Mouse (Mus musculus): Measurements from ENCODE around the gene Gm11554.

- TF ChIP-seq GATA1 (IDR thresholded peaks at IDR 0.05; ENCODE audit: borderline replicate concordance, low read length) (no peak), FLI1 (IDR thresholded peaks at IDR 0.05; ENCODE audit: low read length) (no peak)
These were observed 33.7 kb upstream of the Gm11554 start, which contains the start of gene 2300003K06Rik for GRCm38 (mm10) chr11:99837966-99838365.
